Mouse (Mus musculus) intestine, embryonic 16.5 days (tissue): ENCODE measurements around the gene Adpgk. TPM values are rescaled to one million over a fixed set of nuclear protein-coding genes. Genes with fewer than 3 reads are reported as not detected.

ENCODE experiments used
- ATAC-seq: fragments of 200-750 bp; cut with Nextera tagmentation; 2 replicates; pipeline ENCODE4 v1.8.0; 2017; ENCODE audit warnings: moderate TSS enrichment, moderate library complexity
- H3K27ac ChIP-seq: fragments of 300-500 bp; sonication (generic); 2 replicates; pipeline ENCODE4 v1.5.1; 2014; ENCODE audit warnings: mild to moderate bottlenecking, low read length
- H3K27me3 ChIP-seq: fragments of 300-500 bp; sonication (generic); replicated peaks from 2 replicates; pipeline ENCODE4 v1.6.1; 2014; ENCODE audit warnings: low read length, control low read depth, mixed read lengths; ENCODE audit not compliant: control insufficient read depth, insufficient read depth
- H3K36me3 ChIP-seq: fragments of 300-500 bp; sonication (generic); 2 replicates; pipeline ENCODE4 v1.6.1; 2014; ENCODE audit warnings: low read length, control low read depth; ENCODE audit not compliant: control insufficient read depth, insufficient read depth
- H3K4me1 ChIP-seq: fragments of 300-500 bp; sonication (generic); 2 replicates; pipeline ENCODE4 v1.6.1; 2014; ENCODE audit warnings: low read length, control low read depth, mixed read lengths; ENCODE audit not compliant: control insufficient read depth, insufficient read depth
- H3K4me2 ChIP-seq: fragments of 300-500 bp; sonication (generic); 2 replicates; pipeline ENCODE4 v1.6.1; 2014; ENCODE audit warnings: low read depth, low read length, control low read depth
- H3K4me3 ChIP-seq: fragments of 300-500 bp; sonication (generic); 2 replicates; pipeline ENCODE4 v1.5.1; 2014; ENCODE audit warnings: mild to moderate bottlenecking, low read length
- H3K9ac ChIP-seq: fragments of 300-500 bp; sonication (generic); 2 replicates; pipeline ENCODE4 v1.6.1; 2014; ENCODE audit warnings: low read depth, low read length
- H3K9me3 ChIP-seq: fragments of 300-500 bp; sonication (generic); 2 replicates; pipeline ENCODE4 v1.6.1; 2016; ENCODE audit warnings: low read length, control low read depth; ENCODE audit not compliant: control insufficient read depth
- WGBS: fragments of 180-500 bp; shearing (Covaris S2); extraction: QIAGEN DNeasy Blood & Tissue Kit; methylation state at CpG from one replicate; pipeline ENCODE4 v1.1.7; 2014; 5-methylcytosine and 5-hydroxymethylcytosine counted together
- polyA plus RNA-seq: library from polyadenylated mRNA; unstranded; fragments of >200 nt; fragmentation: Nextera tagmentation; extraction: Ambion mirVana; gene quantifications from 2 replicates; pipeline ENCODE4 v1.2.1, GENCODE M21; 2015

The Adpgk gene
- polyA plus RNA-seq, 1 experiment from 2014 or later = 22.9 TPM

DNA sequence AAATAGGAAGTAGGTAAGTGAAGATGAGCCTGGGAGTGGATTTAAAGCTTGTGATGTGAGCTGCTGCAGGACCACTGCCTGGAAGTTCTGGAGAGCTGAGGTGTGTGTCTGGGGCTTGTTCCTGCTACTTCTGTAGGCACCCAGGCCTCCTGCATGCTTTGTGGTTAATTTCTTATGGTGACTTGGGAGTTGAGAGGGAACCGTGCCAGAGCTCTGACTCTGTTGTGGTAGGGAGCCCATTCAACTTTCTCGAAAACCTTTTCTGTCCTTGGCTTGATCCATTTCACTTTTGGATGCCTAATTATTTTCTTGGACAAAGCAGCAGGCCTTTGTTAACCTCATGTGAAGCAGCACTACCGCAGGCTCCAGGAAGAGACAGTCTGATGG, 19.9 kb downstream of the Adpgk start:
- Histone ChIP-seq H3K9ac (no peak overlapping the region), H3K36me3 (peaks cover 11% of the 10 kb centered on the region; the same call in 1 of the 2 replicates), H3K4me1 (no peaks in the 10 kb centered on the region; the same call in 1 of the 2 replicates), H3K4me2 (no peak overlapping the region), H3K27ac (peak overlapping the region; percentile 64), H3K27me3 (no peaks in the 10 kb centered on the region), H3K9me3 (no peaks in the 10 kb centered on the region), H3K4me3 (no peak overlapping the region)
- WGBS = 72% methylated on average over 3 of the region's 3 CpGs
- peak; percentile 42; the same call in 1 of the 2 replicates for ATAC-seq

DNA sequence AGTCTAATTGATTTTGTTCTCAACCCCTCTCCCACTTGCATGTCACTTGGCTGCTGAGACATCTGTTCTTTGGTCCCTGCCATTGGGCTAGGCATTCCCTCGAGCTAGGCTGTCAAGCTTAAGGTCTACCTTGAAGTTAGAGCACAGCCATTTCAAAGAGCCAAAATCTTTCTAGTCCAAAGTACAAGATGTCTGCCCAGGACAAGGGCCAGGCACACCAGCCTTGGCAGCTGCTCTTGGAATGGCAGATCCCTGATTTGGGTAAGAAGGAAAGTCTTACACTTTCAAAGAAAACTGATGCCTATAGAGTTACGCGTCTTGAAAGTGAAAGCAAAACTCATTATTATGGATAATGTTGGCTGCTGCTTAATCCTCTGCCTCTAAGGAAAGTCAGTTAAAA, 24.8 kb downstream of the Adpgk start:
- H3K27me3 ChIP-seq = no peaks in the 10 kb centered on the region
- ATAC-seq = no peak
- no peak overlapping the region for H3K4me3 ChIP-seq
- no peaks in the 10 kb centered on the region; the same call in 1 of the 2 replicates for H3K4me1 ChIP-seq
- 91% methylated on average over 3 of the region's 3 CpGs for WGBS
- no peaks in the 10 kb centered on the region for H3K9me3 ChIP-seq
- H3K27ac ChIP-seq = no peak overlapping the region
- peaks cover 11% of the 10 kb centered on the region; the same call in 1 of the 2 replicates for H3K36me3 ChIP-seq
- H3K4me2 ChIP-seq = no peak overlapping the region
- no peak overlapping the region for H3K9ac ChIP-seq

DNA sequence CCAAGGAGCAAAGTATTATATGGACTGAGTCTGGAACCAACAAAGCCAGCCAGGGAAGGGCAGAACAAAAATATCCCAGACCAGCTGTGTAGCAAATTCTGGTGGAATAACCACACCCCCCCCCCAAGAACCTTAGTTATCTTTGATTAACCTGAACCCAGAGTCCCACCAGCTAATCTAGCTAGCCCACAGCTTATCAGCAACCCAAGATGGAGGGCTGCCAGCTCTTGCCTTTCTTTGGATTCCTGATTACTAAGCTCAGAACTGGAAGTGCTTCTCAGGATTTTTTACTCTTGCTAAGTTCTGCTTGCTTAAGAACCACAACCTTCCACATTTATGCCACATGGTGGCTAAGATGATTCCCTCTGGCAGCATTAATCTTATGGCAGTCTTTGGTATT, 33.0 kb downstream of the Adpgk start:
- Histone ChIP-seq H3K27me3 (no peaks in the 10 kb centered on the region), H3K27ac (no peak overlapping the region), H3K4me3 (no peak overlapping the region), H3K9me3 (no peaks in the 10 kb centered on the region), H3K4me2 (no peak overlapping the region), H3K4me1 (no peaks in the 10 kb centered on the region), H3K9ac (no peak overlapping the region), H3K36me3 (peaks cover 2% of the 10 kb centered on the region)
- no peak for ATAC-seq

DNA sequence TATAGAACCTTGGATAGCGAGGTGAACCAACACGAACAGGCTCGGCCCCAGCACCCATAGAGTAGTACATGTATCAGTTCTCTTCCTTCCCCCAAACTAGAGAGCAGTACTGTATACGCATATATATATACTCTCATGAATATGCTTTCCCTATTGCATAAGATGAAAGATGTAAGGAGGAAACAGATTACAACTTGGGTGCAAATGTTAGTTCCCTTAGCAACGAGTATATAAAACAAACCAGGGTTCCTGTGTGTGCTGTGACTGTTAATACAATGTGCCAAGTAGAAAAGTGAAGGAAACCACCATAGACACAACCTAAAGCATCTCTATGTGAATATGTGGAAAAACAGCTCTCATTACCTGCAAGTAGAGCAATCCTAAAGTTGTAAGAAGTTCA, 38.7 kb downstream of the Adpgk start:
- Histone ChIP-seq H3K4me3 (no peak overlapping the region), H3K9ac (no peak overlapping the region), H3K4me1 (no peaks in the 10 kb centered on the region), H3K9me3 (no peaks in the 10 kb centered on the region), H3K27me3 (no peaks in the 10 kb centered on the region), H3K36me3 (no peaks in the 10 kb centered on the region), H3K27ac (no peak overlapping the region), H3K4me2 (no peak overlapping the region)
- no peak for ATAC-seq
- 89% methylated on average over 5 of the region's 5 CpGs for WGBS

DNA sequence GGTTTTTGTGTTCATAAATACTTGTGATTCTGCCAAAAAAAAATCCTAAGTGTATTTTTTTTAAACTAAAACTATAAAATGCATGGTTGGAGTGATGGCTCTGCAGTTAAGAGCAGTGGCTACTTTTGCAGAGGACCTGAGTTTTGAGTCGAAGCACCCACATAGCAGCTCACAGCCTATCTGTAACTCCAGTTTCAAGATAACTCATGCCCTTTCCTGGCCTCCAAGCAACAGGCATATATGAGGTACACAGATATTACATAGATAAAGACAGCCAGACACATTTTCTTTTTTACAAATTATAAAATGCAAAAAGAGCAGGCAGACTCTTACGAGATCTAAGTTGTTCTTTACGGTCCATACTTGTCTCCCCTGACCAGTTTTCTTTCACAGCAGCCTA, 45.2 kb downstream of the Adpgk start:
- WGBS = 86% methylated on average over 3 of the region's 3 CpGs
- Histone ChIP-seq H3K27me3 (no peaks in the 10 kb centered on the region), H3K9ac (no peak overlapping the region), H3K4me3 (no peak overlapping the region), H3K36me3 (no peaks in the 10 kb centered on the region), H3K9me3 (no peaks in the 10 kb centered on the region), H3K27ac (no peak overlapping the region), H3K4me1 (no peaks in the 10 kb centered on the region), H3K4me2 (no peak overlapping the region)
- ATAC-seq = no peak

DNA sequence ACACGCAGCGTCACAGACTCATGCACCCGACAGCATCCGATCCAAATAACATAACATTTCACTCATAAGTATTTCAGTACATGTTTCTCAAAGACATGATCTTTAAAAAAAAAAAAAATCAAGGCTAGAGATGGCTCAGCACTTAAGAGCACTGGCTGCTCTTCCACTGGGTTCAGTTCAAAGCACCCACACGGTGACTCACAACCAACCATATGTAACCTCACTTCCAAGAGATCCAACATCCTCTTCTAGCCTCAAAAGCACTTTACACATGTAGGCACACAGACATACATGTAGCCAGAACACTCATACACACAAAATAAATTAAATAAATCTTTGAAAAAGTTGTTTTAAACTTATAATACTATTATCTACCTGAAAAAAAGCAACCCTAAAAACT, 46.5 kb downstream of the Adpgk start:
- no peak for ATAC-seq
- Histone ChIP-seq H3K4me3 (no peak overlapping the region), H3K27ac (no peak overlapping the region), H3K9ac (no peak overlapping the region), H3K4me2 (no peak overlapping the region), H3K9me3 (no peaks in the 10 kb centered on the region), H3K27me3 (no peaks in the 10 kb centered on the region), H3K36me3 (no peaks in the 10 kb centered on the region), H3K4me1 (no peaks in the 10 kb centered on the region)
- 92% methylated on average over 5 of the region's 5 CpGs for WGBS

DNA sequence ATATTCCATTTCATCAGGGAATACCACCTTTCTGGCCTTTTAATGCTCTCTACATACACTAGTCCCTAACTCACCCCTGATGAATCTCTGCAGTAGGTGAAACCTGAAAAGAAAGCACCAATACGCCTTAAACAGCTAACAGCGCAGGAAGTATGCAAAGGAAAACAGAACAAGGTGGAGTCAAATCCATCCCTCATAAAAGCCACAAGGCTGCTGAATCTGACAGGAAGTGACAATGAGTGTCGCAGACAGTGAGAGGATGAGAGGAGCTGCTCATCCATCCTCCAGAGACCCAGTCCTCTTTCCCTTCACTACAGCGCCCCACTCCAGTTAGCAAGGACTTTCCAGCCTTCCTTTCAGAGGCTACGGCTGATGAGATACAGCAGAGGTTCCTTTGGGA, 47.1 kb downstream of the Adpgk start:
- Histone ChIP-seq H3K9me3 (no peaks in the 10 kb centered on the region), H3K4me3 (no peak overlapping the region), H3K27me3 (no peaks in the 10 kb centered on the region), H3K27ac (no peak overlapping the region), H3K9ac (no peak overlapping the region), H3K4me2 (no peak overlapping the region), H3K4me1 (no peaks in the 10 kb centered on the region), H3K36me3 (no peaks in the 10 kb centered on the region)
- no peak for ATAC-seq
- WGBS = 78% methylated on average over 5 of the region's 5 CpGs

DNA sequence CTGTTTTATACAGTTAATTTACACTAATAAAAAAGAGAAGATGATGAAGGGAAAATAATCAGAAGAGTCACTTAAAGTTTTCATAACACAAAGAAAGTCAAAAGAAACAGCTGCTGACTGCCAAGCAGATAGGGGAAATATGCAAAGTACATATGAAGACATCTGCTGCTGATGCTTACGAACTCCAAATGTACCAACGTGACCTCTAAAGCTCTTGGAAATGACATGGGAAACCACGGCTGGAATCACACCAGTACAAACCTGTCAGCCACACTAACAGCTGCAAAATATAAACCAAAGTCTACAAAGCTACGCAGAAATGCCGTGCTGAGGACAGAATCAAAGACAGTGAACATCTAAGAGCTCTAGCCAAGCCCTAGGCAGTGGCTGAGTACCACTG, 47.7 kb downstream of the Adpgk start:
- Histone ChIP-seq H3K9me3 (no peaks in the 10 kb centered on the region), H3K36me3 (no peaks in the 10 kb centered on the region), H3K4me3 (no peak overlapping the region), H3K4me2 (no peak overlapping the region), H3K4me1 (no peaks in the 10 kb centered on the region), H3K27ac (no peak overlapping the region), H3K9ac (no peak overlapping the region), H3K27me3 (no peaks in the 10 kb centered on the region)
- WGBS = 63% methylated on average over 5 of the region's 5 CpGs
- ATAC-seq = no peak

DNA sequence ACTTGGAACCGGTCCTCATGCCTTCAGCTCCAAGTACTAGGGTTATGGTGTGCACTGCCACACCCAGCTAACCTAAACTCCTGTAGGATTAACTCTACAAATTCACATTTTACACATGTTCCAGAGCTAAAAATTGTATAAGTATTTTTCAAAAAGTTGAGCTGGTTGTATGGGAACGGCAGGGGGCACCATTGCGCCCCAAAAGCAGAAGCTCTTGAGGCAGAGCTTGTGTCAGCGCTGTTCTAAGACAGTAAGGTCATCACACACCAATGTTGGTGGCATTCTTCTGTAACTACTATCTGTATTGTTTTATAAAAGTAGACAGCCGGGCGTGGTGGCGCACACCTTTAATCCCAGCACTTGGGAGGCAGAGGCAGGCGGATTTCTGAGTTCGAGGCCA, 48.6 kb downstream of the Adpgk start:
- no peak for ATAC-seq
- 85% methylated on average over 8 of the region's 9 CpGs for WGBS

DNA sequence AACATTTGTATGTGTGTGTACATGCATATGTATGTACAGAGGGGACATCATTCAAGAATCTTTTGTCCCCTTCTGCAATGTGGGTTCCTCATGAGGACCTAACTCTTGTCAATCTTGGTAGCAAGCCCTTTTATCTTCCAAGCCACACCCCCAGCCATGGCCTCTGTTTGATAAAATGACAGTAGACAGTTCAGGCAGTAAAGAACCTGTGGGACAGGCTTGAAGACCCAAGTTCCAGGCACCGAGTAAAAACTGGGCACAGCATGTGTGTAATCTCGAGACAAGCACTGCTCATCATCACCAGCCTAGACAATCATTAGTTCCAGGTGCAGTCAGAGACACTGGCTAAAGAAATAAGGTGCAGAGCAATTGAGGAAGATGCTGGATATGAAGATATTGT, 54.8 kb downstream of the Adpgk start:
- WGBS = 56% methylated on average over 2 of the region's 2 CpGs
- no peak overlapping the region for H3K4me3 ChIP-seq
- no peaks in the 10 kb centered on the region for H3K36me3 ChIP-seq
- H3K4me2 ChIP-seq = no peak overlapping the region
- H3K27me3 ChIP-seq = no peaks in the 10 kb centered on the region
- no peaks in the 10 kb centered on the region for H3K4me1 ChIP-seq
- no peak overlapping the region for H3K27ac ChIP-seq
- no peaks in the 10 kb centered on the region for H3K9me3 ChIP-seq
- no peak for ATAC-seq
- H3K9ac ChIP-seq = no peak overlapping the region

More for the DNA sequence above, 48.6 kb downstream of the Adpgk start:
- Histone ChIP-seq H3K9me3 (no peaks in the 10 kb centered on the region), H3K36me3 (no peaks in the 10 kb centered on the region), H3K4me1 (no peaks in the 10 kb centered on the region), H3K9ac (no peak overlapping the region), H3K4me2 (no peak overlapping the region), H3K4me3 (no peak overlapping the region), H3K27me3 (no peaks in the 10 kb centered on the region), H3K27ac (no peak overlapping the region)
